Mouse (Mus musculus) limb, embryonic 13.5 days (tissue): ENCODE data around the gene C1ql4. TPM values are rescaled to one million over a fixed set of nuclear protein-coding genes. Genes with fewer than 3 reads are reported as not detected.
"Not testable (repeated sequence)": the region's sequence is repeated elsewhere in the genome, so short reads cannot be mapped to it uniquely, and the experiment has no call there.

Experiments
- ATAC-seq: fragments of 200-750 bp; cut with Nextera tagmentation; 2 replicates; pipeline ENCODE4 v1.8.0; 2017; ENCODE audit warnings: low read depth, moderate number of reproducible peaks, moderate TSS enrichment; ENCODE audit not compliant: low FRiP score
- H3K27ac ChIP-seq: fragments of 300-500 bp; sonication (generic); 2 replicates; pipeline ENCODE4 v1.5.1; 2015; ENCODE audit warnings: inconsistent platforms, mild to moderate bottlenecking, moderate library complexity
- H3K27me3 ChIP-seq: fragments of 300-500 bp; sonication (generic); 2 replicates; pipeline ENCODE4 v1.6.1; 2015; ENCODE audit warnings: mild to moderate bottlenecking, inconsistent platforms
- H3K36me3 ChIP-seq: fragments of 300-500 bp; sonication (generic); 2 replicates; pipeline ENCODE4 v1.6.1; 2015; ENCODE audit warnings: inconsistent platforms, mild to moderate bottlenecking, moderate library complexity
- H3K4me1 ChIP-seq: fragments of 300-500 bp; sonication (generic); 2 replicates; pipeline ENCODE4 v1.6.1; 2015; ENCODE audit warnings: inconsistent platforms
- H3K4me2 ChIP-seq: fragments of 300-500 bp; sonication (generic); replicated peaks from 2 replicates; pipeline ENCODE4 v1.6.1; 2015; ENCODE audit warnings: inconsistent platforms, mild to moderate bottlenecking, moderate library complexity
- H3K4me3 ChIP-seq: fragments of 300-500 bp; sonication (generic); 2 replicates; pipeline ENCODE4 v1.5.1; 2015; ENCODE audit warnings: moderate library complexity, mild to moderate bottlenecking, inconsistent platforms
- H3K9ac ChIP-seq: fragments of 300-500 bp; sonication (generic); 2 replicates; pipeline ENCODE4 v1.6.1; 2015; ENCODE audit warnings: mild to moderate bottlenecking, inconsistent platforms
- H3K9me3 ChIP-seq: fragments of 300-500 bp; sonication (generic); 2 replicates; pipeline ENCODE4 v1.6.1; 2016; ENCODE audit warnings: inconsistent platforms
- WGBS: fragments of 180-500 bp; shearing (Covaris S2); methylation state at CpG from one replicate; pipeline ENCODE4 v1.1.7; 2015; 5-methylcytosine and 5-hydroxymethylcytosine counted together
- polyA plus RNA-seq: library from polyadenylated mRNA; unstranded; fragments of >200 nt; fragmentation: Nextera tagmentation; extraction: Ambion mirVana; gene quantifications from 2 replicates; pipeline ENCODE4 v1.2.1, GENCODE M21; 2015

C1ql4 gene
- polyA plus RNA-seq, 1 experiment from 2014 or later: not detected

DNA sequence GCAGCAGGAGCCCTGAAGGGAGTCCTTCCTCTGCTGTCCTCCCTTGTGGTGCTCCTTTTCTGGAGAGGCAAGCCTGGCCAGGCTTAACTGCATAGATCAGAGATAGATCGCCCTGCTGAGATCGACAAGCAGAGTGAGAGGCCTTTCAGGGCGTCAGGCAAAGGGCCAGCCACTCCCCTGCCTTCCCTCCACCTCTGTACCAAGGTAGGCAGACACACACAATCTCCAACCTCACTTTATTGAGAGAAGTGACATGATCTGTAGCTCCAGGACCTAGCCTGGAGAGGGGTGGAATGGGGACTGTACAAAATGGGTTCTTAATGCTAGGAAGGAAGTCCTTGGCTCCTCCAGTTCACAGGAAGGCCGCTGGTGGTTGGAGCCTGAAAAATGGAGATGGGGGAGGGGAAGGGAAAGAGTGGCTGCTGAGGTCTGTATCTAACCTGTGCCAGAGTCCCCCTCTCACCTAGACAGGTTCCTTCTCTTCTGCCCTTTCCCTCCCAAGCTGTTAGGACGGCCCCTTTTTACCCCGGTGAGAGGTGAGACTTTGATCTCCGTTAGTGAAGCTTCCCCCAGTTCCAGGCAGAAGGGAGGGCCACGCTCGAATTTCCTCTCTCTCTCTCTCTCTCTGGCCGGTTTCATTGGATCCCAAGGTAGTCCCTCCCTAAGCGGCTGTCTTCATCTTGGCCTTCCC is 3.6 kb downstream of the C1ql4 start:
- H3K4me3 ChIP-seq: no peak overlapping the region
- peaks cover 68% of the 10 kb centered on the region for H3K27me3 ChIP-seq
- 0 out of 2 replicates have a peak overlapping the region, but pooled peaks have one; percentile 4 for H3K9ac ChIP-seq
- 8% methylated on average over 11 of the region's 11 CpGs for WGBS
- H3K9me3 ChIP-seq: no peaks in the 10 kb centered on the region; the same call in 1 of the 2 replicates
- H3K27ac ChIP-seq: no peak overlapping the region
- H3K4me2 ChIP-seq: peak overlapping the region; percentile 9; the same call in 1 of the 2 replicates
- H3K4me1 ChIP-seq: peaks cover 20% of the 10 kb centered on the region; the same call in 1 of the 2 replicates
- peaks cover 39% of the 10 kb centered on the region for H3K36me3 ChIP-seq
- ATAC-seq: no peak

DNA sequence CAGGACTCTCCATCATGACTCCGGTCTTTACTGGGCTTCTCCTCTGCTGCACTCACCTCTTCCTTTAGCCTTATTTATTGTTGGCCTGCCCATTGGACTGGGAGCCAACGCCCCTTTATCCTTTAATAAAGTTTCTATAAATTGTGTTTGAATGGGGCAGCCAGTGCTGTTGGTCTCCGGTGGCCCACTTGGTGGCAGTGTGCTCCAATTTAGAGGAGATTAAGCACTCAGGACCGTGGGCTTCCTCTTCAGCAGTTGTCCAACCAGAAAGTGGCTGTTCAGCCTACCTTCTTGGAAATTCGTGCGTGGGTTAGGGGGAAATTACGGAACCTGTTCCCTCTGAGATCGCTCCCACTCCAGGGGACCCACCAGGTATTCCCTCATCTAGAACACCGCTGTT is 4.4 kb downstream of the C1ql4 start:
- Histone ChIP-seq H3K4me1 (peaks cover 13% of the 10 kb centered on the region; the same call in 1 of the 2 replicates), H3K9me3 (no peaks in the 10 kb centered on the region; the same call in 1 of the 2 replicates), H3K9ac (no peak overlapping the region), H3K27ac (no peak overlapping the region), H3K27me3 (peaks cover 61% of the 10 kb centered on the region), H3K4me3 (no peak overlapping the region), H3K4me2 (no peak overlapping the region), H3K36me3 (peaks cover 47% of the 10 kb centered on the region)
- 67% methylated on average over 9 of the region's 9 CpGs for WGBS
- no peak for ATAC-seq

- H3K9ac ChIP-seq: no peak overlapping the region
- 86% methylated on average over 16 of the region's 16 CpGs for WGBS
- H3K4me1 ChIP-seq: peaks cover 8% of the 10 kb centered on the region; the same call in 1 of the 2 replicates
- H3K36me3 ChIP-seq: peaks cover 51% of the 10 kb centered on the region
- H3K9me3 ChIP-seq: no peaks in the 10 kb centered on the region; the same call in 1 of the 2 replicates
- no peak overlapping the region for H3K27ac ChIP-seq
- H3K4me2 ChIP-seq: no peak overlapping the region
- no peak for ATAC-seq
- H3K4me3 ChIP-seq: no peak overlapping the region
- H3K27me3 ChIP-seq: peaks cover 56% of the 10 kb centered on the region
These were observed 4.8 kb downstream of the C1ql4 start for GRCm38 (mm10) chr15:99082840-99083239.

DNA sequence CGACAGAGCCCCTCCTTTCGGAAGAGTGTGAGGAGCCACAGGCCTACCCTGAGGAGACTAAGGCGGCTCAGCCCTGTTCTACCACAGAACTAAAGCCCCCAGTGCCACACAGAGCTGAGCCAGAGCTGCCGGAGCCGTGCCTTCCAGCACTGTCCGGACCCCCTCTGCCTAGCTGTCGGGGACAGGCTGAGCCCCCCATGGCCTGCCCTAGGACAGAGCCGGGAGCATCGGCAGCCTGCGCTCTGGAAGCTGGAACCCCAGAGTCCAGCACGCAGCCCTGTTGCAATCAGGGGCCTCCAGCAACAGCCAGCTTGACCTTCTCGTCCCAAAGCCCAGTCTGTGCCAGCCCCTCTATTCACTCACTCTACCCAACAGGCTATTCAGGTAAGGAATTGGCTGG is 5.3 kb downstream of the C1ql4 start:
- Histone ChIP-seq H3K9ac (no peak overlapping the region), H3K27me3 (peaks cover 51% of the 10 kb centered on the region), H3K4me2 (no peak overlapping the region), H3K4me3 (no peak overlapping the region), H3K9me3 (no peaks in the 10 kb centered on the region), H3K36me3 (peaks cover 54% of the 10 kb centered on the region), H3K27ac (no peak overlapping the region), H3K4me1 (peaks cover 6% of the 10 kb centered on the region; the same call in 1 of the 2 replicates)
- WGBS: 94% methylated on average over 12 of the region's 12 CpGs
- ATAC-seq: no peak

DNA sequence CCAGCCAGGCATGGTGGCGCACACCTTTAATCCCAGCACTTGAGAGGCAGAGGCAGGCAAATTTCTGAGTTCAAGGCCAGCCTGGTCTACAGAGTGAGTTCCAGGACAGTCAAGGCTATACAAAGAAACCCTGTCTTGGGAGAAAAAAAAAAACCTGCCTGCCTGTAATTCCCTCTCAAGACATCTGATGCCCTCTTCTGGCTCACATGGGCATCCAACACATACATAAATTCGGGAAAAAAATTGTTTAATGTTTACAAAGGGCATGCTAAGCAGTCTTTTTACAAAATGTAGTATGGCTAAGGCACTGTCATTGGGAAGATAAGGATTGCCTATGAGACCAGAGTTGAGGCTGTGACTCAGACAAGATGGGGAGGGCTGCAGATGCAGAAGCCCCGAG is 7.8 kb downstream of the C1ql4 start:
- H3K27me3 ChIP-seq: peaks cover 26% of the 10 kb centered on the region
- no peak overlapping the region for H3K4me3 ChIP-seq
- no peak overlapping the region for H3K27ac ChIP-seq
- 89% methylated on average over 3 of the region's 3 CpGs for WGBS
- H3K4me1 ChIP-seq: peaks cover 20% of the 10 kb centered on the region
- H3K36me3 ChIP-seq: peaks cover 63% of the 10 kb centered on the region
- H3K4me2 ChIP-seq: no peak overlapping the region
- no peak for ATAC-seq
- H3K9ac ChIP-seq: no peak overlapping the region
- no peaks in the 10 kb centered on the region for H3K9me3 ChIP-seq

DNA sequence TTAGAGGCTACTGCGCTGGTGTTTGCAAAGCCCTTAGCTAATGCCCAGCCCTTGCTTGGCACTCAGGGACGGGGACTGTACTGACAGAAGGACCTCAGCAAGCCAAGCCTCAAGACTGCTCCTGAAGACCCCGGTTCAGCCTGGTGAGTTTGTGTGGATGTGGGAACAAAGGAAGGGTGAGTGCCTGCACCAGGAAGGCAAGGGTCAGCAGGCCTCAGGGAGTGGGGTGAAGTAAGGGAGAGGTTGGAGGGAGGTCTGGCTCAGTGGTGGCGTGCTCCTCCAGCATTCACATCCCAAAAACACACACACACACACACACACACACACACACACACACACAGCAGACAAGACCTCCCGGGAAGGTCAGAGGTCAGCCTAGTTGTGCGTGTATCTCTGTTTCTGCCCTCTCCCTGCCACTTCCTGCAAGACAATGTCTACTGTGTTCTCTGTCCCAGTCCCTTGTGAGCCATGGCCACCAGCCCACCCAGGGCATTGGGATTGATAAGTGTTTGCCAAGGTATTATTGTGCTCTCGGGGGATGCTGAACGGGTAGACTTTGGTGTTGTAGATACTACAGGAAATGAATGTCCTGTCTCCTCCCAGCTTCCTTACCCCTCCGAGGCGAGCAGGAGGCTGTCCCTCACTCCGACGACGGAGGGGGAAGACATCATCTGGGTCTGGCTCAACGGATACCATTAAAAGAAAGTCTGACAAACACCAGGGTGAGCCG is 9.3 kb downstream of the C1ql4 start:
- Histone ChIP-seq H3K9me3 (no peaks in the 10 kb centered on the region), H3K4me2 (no peak overlapping the region), H3K9ac (0 out of 2 replicates have a peak overlapping the region, but pooled peaks have one; percentile 0), H3K4me3 (no peak overlapping the region), H3K4me1 (peaks cover 19% of the 10 kb centered on the region), H3K36me3 (peaks cover 59% of the 10 kb centered on the region), H3K27ac (no peak overlapping the region), H3K27me3 (peaks cover 12% of the 10 kb centered on the region)
- ATAC-seq: no peak
- WGBS: 82% methylated on average over 15 of the region's 15 CpGs

GRCm38 (mm10) chr15:99076011-99076410 is 11.6 kb downstream of the C1ql4 start:
- peaks cover 36% of the 10 kb centered on the region for H3K36me3 ChIP-seq
- H3K9me3 ChIP-seq, H3K27ac ChIP-seq, H3K27me3 ChIP-seq, ATAC-seq: not testable (repeated sequence)
- H3K4me2 ChIP-seq: peak overlapping the region; percentile 77
- peak overlapping the region; percentile 69 for H3K4me3 ChIP-seq
- H3K9ac ChIP-seq: peak overlapping the region; percentile 76; the same call in 1 of the 2 replicates
- H3K4me1 ChIP-seq: peaks cover 19% of the 10 kb centered on the region
- WGBS: 97% methylated on average over 3 of the region's 3 CpGs

GRCm38 (mm10) chr15:99074600-99075333 is 12.8 kb downstream of the C1ql4 start:
- H3K27ac ChIP-seq: peak overlapping the region; percentile 93
- H3K4me1 ChIP-seq: peaks cover 19% of the 10 kb centered on the region
- no peaks in the 10 kb centered on the region for H3K9me3 ChIP-seq
- ATAC-seq: peak; percentile 98
- H3K9ac ChIP-seq: peak overlapping the region; percentile 76
- under 1% methylated on average over 44 of the region's 44 CpGs for WGBS
- H3K4me3 ChIP-seq: peak overlapping the region; percentile 69
- no peaks in the 10 kb centered on the region; the same call in 1 of the 2 replicates for H3K27me3 ChIP-seq
- H3K36me3 ChIP-seq: peaks cover 24% of the 10 kb centered on the region
- H3K4me2 ChIP-seq: peak overlapping the region; percentile 77

- Histone ChIP-seq H3K27ac (peak within 1 kb of the TSS; percentile 93), H3K4me1 (peaks cover 19% of the 10 kb centered on the region), H3K4me2 (peak within 1 kb of the TSS; percentile 77), H3K27me3 (peaks cover under 1% of the 10 kb centered on the region; the same call in 1 of the 2 replicates), H3K9ac (peak within 1 kb of the TSS; percentile 76), H3K9me3 (no peaks in the 10 kb centered on the region), H3K36me3 (peaks cover 24% of the 10 kb centered on the region), H3K4me3 (peak within 1 kb of the TSS; percentile 69)
- WGBS: 15% methylated on average over 9 of the region's 9 CpGs
- ATAC-seq: peak; percentile 4; the same call in 1 of the 2 replicates
These were observed 13.5 kb downstream of the C1ql4 start, which contains the start of gene Troap for GRCm38 (mm10) chr15:99074019-99074599. Gene Troap, plus strand, starts transcription at chr15:99074575.

DNA sequence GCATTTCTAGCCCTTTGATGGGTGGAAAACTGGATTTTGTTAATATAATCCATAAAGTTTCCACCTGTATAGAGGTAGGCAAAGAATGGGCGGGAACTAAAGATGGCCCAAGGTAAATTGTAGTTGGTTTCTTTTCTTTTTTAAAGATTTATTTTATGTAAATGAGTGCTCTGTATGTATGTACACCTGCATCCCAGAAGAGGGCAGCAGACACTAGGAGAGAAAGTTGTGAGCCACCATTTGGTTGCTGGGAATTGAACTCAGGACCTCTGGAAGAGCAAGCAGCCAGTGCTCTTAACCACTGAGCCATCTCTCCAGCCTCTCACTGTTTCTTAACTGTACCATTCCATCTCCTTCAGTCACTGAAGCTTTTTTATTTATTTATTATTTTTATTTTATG is 15.6 kb downstream of the C1ql4 start:
- Histone ChIP-seq H3K9ac (no peak overlapping the region), H3K4me3 (no peak overlapping the region), H3K4me1 (peaks cover 19% of the 10 kb centered on the region), H3K4me2 (no peak overlapping the region), H3K36me3 (peaks cover 6% of the 10 kb centered on the region), H3K27ac (no peak overlapping the region), H3K27me3 (peaks cover 7% of the 10 kb centered on the region; the same call in 1 of the 2 replicates), H3K9me3 (no peaks in the 10 kb centered on the region)
- no peak for ATAC-seq
- WGBS: 79% methylated on average over 1 of the region's 1 CpGs

GRCm38 (mm10) chr15:99065557-99066165 is 22.0 kb downstream of the C1ql4 start:
- Histone ChIP-seq H3K4me2 (no peak overlapping the region), H3K36me3 (no peaks in the 10 kb centered on the region), H3K27ac (no peak overlapping the region), H3K9ac (no peak overlapping the region), H3K9me3 (no peaks in the 10 kb centered on the region), H3K4me3 (no peak overlapping the region), H3K4me1 (no peaks in the 10 kb centered on the region), H3K27me3 (peaks cover 44% of the 10 kb centered on the region)
- 74% methylated on average over 12 of the region's 12 CpGs for WGBS
- ATAC-seq: no peak
